Mouse (Mus musculus): ENCODE data around the gene Cacna1d. TPM values are rescaled to one million over a fixed set of nuclear protein-coding genes. Genes with fewer than 3 reads are reported as not detected.
A peak's percentile ranks its signal among the peaks of the same experiment; 100 is the strongest.

The Cacna1d gene
- total and polyA plus RNA-seq, 2 experiments from 2014 or later = 5.5 to 8.9 TPM

- TF ChIP-seq EP300 (IDR thresholded peaks at IDR 0.05; ENCODE audit: low read depth) (no peak), CTCF (IDR thresholded peaks at IDR 0.05; ENCODE audit: low read depth) (no peak)
- ATAC-seq (ENCODE audit: insufficient read depth, low read depth) = no peak
- 97% methylated on average over 4 of the region's 4 CpGs for WGBS
- Histone ChIP-seq H3K4me1 (ENCODE audit: control insufficient read depth, insufficient read depth) (peaks cover 7% of the 10 kb centered on the region; the same call in 1 of the 2 replicates), H3K36me3 (replicated peaks; ENCODE audit: control insufficient read depth, insufficient read depth, low read length) (no peaks in the 10 kb centered on the region), H3K9ac (replicated peaks; ENCODE audit: low read depth, low read length) (no peak overlapping the region), H3K4me2 (ENCODE audit: low read depth, low read length) (no peak overlapping the region), H3K9me3 (replicated peaks; ENCODE audit: control insufficient read depth, low read length) (no peaks in the 10 kb centered on the region), H3K27ac (ENCODE audit: low read depth) (no peak overlapping the region), H3K4me3 (ENCODE audit: low read depth, low read length) (no peak overlapping the region), H3K27me3 (ENCODE audit: control insufficient read depth, insufficient read depth, low read length) (no peaks in the 10 kb centered on the region)
- DNase-seq (ENCODE audit: low spot score) = no peak
These were observed 444.3 kb downstream of the Cacna1d start for GRCm38 (mm10) chr14:30046976-30047375.

GRCm38 (mm10) chr14:30045704-30046220, 445.5 kb downstream of the Cacna1d start:
- WGBS = 45% methylated on average over 8 of the region's 8 CpGs
- Histone ChIP-seq H3K36me3 (replicated peaks; ENCODE audit: control insufficient read depth, insufficient read depth, low read length) (no peaks in the 10 kb centered on the region), H3K4me3 (ENCODE audit: low read depth, low read length) (no peak overlapping the region), H3K4me2 (ENCODE audit: low read depth, low read length) (no peak overlapping the region), H3K27ac (ENCODE audit: low read depth) (peak overlapping the region; percentile 41), H3K9me3 (replicated peaks; ENCODE audit: control insufficient read depth, low read length) (no peaks in the 10 kb centered on the region), H3K4me1 (ENCODE audit: control insufficient read depth, insufficient read depth) (peaks cover 7% of the 10 kb centered on the region; the same call in 1 of the 2 replicates), H3K27me3 (ENCODE audit: control insufficient read depth, insufficient read depth, low read length) (no peaks in the 10 kb centered on the region), H3K9ac (replicated peaks; ENCODE audit: low read depth, low read length) (no peak overlapping the region)
- peak; percentile 33 for ATAC-seq (ENCODE audit: insufficient read depth, low read depth)
- TF ChIP-seq EP300 (IDR thresholded peaks at IDR 0.05; ENCODE audit: low read depth) (no peak), CTCF (IDR thresholded peaks at IDR 0.05; ENCODE audit: low read depth) (no peak)
- DNase-seq (ENCODE audit: low spot score) = peak; percentile 17

- peak overlapping the region; percentile 64 for H3K27ac ChIP-seq (ENCODE audit: low read depth)
- no peaks in the 10 kb centered on the region for H3K27me3 ChIP-seq (ENCODE audit: control insufficient read depth, insufficient read depth, low read length)
- DNase-seq (ENCODE audit: low spot score) (peak; percentile 76), ATAC-seq (ENCODE audit: insufficient read depth, low read depth) (peak; percentile 73)
- 54% methylated on average over 10 of the region's 10 CpGs for WGBS
- no peak overlapping the region for H3K4me3 ChIP-seq (ENCODE audit: low read depth, low read length)
- H3K4me2 ChIP-seq (ENCODE audit: low read depth, low read length) = no peak overlapping the region
- H3K36me3 ChIP-seq (replicated peaks; ENCODE audit: control insufficient read depth, insufficient read depth, low read length) = no peaks in the 10 kb centered on the region
- H3K9me3 ChIP-seq (replicated peaks; ENCODE audit: control insufficient read depth, low read length) = no peaks in the 10 kb centered on the region
- H3K9ac ChIP-seq (replicated peaks; ENCODE audit: low read depth, low read length) = no peak overlapping the region
- TF ChIP-seq EP300 (IDR thresholded peaks at IDR 0.05; ENCODE audit: low read depth) (no peak), CTCF (IDR thresholded peaks at IDR 0.05; ENCODE audit: low read depth) (no peak)
- peaks cover 7% of the 10 kb centered on the region; the same call in 1 of the 2 replicates for H3K4me1 ChIP-seq (ENCODE audit: control insufficient read depth, insufficient read depth)
These were observed 446.0 kb downstream of the Cacna1d start for GRCm38 (mm10) chr14:30045239-30045638.

GRCm38 (mm10) chr14:30043356-30043940, 447.8 kb downstream of the Cacna1d start:
- H3K27me3 ChIP-seq (ENCODE audit: control insufficient read depth, insufficient read depth, low read length) = no peaks in the 10 kb centered on the region
- peaks cover 7% of the 10 kb centered on the region; the same call in 1 of the 2 replicates for H3K4me1 ChIP-seq (ENCODE audit: control insufficient read depth, insufficient read depth)
- ATAC-seq (ENCODE audit: insufficient read depth, low read depth) = no peak
- H3K4me2 ChIP-seq (ENCODE audit: low read depth, low read length) = no peak overlapping the region
- no peaks in the 10 kb centered on the region for H3K36me3 ChIP-seq (replicated peaks; ENCODE audit: control insufficient read depth, insufficient read depth, low read length)
- H3K9ac ChIP-seq (replicated peaks; ENCODE audit: low read depth, low read length) = no peak overlapping the region
- DNase-seq (ENCODE audit: low spot score) = no peak
- 75% methylated on average over 7 of the region's 7 CpGs for WGBS
- TF ChIP-seq CTCF (IDR thresholded peaks at IDR 0.05; ENCODE audit: low read depth) = no peak
- no peak for TF ChIP-seq EP300 (IDR thresholded peaks at IDR 0.05; ENCODE audit: low read depth)
- no peaks in the 10 kb centered on the region for H3K9me3 ChIP-seq (replicated peaks; ENCODE audit: control insufficient read depth, low read length)
- no peak overlapping the region for H3K27ac ChIP-seq (ENCODE audit: low read depth)
- H3K4me3 ChIP-seq (ENCODE audit: low read depth, low read length) = no peak overlapping the region

GRCm38 (mm10) chr14:30041836-30042235, 449.4 kb downstream of the Cacna1d start:
- TF ChIP-seq EP300 (IDR thresholded peaks at IDR 0.05; ENCODE audit: low read depth) (no peak), CTCF (IDR thresholded peaks at IDR 0.05; ENCODE audit: low read depth) (no peak)
- H3K4me1 ChIP-seq (ENCODE audit: control insufficient read depth, insufficient read depth) = peaks cover 7% of the 10 kb centered on the region; the same call in 1 of the 2 replicates
- 81% methylated on average over 9 of the region's 9 CpGs for WGBS

More at GRCm38 (mm10) chr14:30041836-30042235, 449.4 kb downstream of the Cacna1d start:
- Histone ChIP-seq H3K27me3 (ENCODE audit: control insufficient read depth, insufficient read depth, low read length) (0 out of 2 replicates have a peak, but pooled peaks cover 3% of the 10 kb centered on the region), H3K27ac (ENCODE audit: low read depth) (no peak overlapping the region), H3K4me3 (ENCODE audit: low read depth, low read length) (no peak overlapping the region), H3K36me3 (replicated peaks; ENCODE audit: control insufficient read depth, insufficient read depth, low read length) (no peaks in the 10 kb centered on the region), H3K4me2 (ENCODE audit: low read depth, low read length) (no peak overlapping the region), H3K9ac (replicated peaks; ENCODE audit: low read depth, low read length) (no peak overlapping the region), H3K9me3 (replicated peaks; ENCODE audit: control insufficient read depth, low read length) (no peaks in the 10 kb centered on the region)
- DNase-seq (ENCODE audit: low spot score) (no peak), ATAC-seq (ENCODE audit: insufficient read depth, low read depth) (no peak)

Data from heart, postnatal 0 days (tissue).